Mouse (Mus musculus) CH12.LX (cell line): ENCODE data around the gene Tmem200c.

ENCODE experiments used
- CTCF ChIP-seq, 2 experiments: IDR thresholded peaks in 1 of 2; conservative IDR thresholded peaks in 1 of 2; 2 replicates each; pipeline ENCODE4 v1.5.1; 2011 to 2012; ENCODE audit warnings: low read depth in 2 of 2, low read length in 2 of 2, improper control_type of control experiment in 1 of 2, inconsistent platforms in 1 of 2, mild to moderate bottlenecking in 1 of 2, moderate library complexity in 1 of 2
- E2F4 ChIP-seq: IDR thresholded peaks from 2 replicates; pipeline ENCODE4 v1.6.1; 2011; ENCODE audit warnings: low read depth, low read length, improper control_type of control experiment; ENCODE audit not compliant: insufficient replicate concordance
- EP300 ChIP-seq: IDR thresholded peaks from 2 replicates; pipeline ENCODE4 v1.6.1; 2011; ENCODE audit warnings: low read length, improper control_type of control experiment
- ETS1 ChIP-seq: conservative IDR thresholded peaks from 2 replicates; pipeline ENCODE4 v1.6.1; 2012; ENCODE audit warnings: low read depth, mild to moderate bottlenecking, inconsistent platforms, low read length, improper control_type of control experiment, moderate library complexity
- JUN ChIP-seq: IDR thresholded peaks from 2 replicates; pipeline ENCODE4 v1.6.1; 2011; ENCODE audit warnings: low read depth, mild to moderate bottlenecking, low read length, improper control_type of control experiment, moderate library complexity; ENCODE audit not compliant: insufficient read depth
- MXI1 ChIP-seq: IDR thresholded peaks from 2 replicates; pipeline ENCODE4 v1.6.1; 2011; ENCODE audit warnings: mild to moderate bottlenecking, low read depth, low read length, improper control_type of control experiment
- POLR2A ChIP-seq: IDR thresholded peaks from 2 replicates; pipeline ENCODE4 v1.6.1; 2011; ENCODE audit warnings: low read depth, mild to moderate bottlenecking, improper control_type of control experiment, low read length
- TCF12 ChIP-seq: IDR thresholded peaks from 2 replicates; pipeline ENCODE4 v1.6.1; 2014; ENCODE audit warnings: low read depth, mild to moderate bottlenecking, inconsistent platforms, low read length, improper control_type of control experiment
- ZMIZ1 ChIP-seq: IDR thresholded peaks from 2 replicates; pipeline ENCODE4 v1.6.1; 2012; ENCODE audit warnings: low read depth, mild to moderate bottlenecking, inconsistent platforms, low read length, improper control_type of control experiment

DNA sequence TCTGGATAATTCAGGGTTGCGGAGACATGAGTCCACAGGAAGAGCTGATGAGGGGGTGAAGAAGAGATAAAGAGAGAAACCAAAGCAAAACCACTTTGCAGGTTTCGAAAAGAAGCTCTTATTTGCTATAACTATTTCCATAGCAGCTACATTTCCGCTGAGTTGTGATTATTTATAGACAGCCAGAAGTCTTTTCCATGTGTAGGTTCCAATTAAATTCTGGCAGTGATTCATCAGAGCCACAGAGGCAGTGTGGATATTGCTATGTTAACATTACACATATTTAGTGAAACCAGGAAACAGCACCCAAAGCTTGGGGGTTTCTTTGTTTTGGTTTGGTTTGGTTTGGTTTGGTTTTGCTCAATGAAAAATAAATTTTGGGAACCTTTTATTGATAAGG, 37.8 kb downstream of the Tmem200c start:
- no peak for TF ChIP-seq CTCF (conservative IDR thresholded peaks at IDR 0.05 in 1 of 2, IDR thresholded peaks at IDR 0.05 in 1 of 2; ENCODE audit: low read depth in 2 of 2, low read length in 2 of 2)
- TF ChIP-seq EP300 = no peak
- no peak for TF ChIP-seq TCF12
- no peak for TF ChIP-seq E2F4
- TF ChIP-seq ZMIZ1 = no peak
- TF ChIP-seq MXI1 = no peak
- TF ChIP-seq JUN = no peak
- TF ChIP-seq ETS1 = no peak
- TF ChIP-seq POLR2A = no peak
